Mouse (Mus musculus): Measurements from ENCODE around the gene Klf9.
"Not testable (repeated sequence)": the region's sequence is repeated elsewhere in the genome, so short reads cannot be mapped to it uniquely, and the experiment has no call there.

Klf9 gene

DNA sequence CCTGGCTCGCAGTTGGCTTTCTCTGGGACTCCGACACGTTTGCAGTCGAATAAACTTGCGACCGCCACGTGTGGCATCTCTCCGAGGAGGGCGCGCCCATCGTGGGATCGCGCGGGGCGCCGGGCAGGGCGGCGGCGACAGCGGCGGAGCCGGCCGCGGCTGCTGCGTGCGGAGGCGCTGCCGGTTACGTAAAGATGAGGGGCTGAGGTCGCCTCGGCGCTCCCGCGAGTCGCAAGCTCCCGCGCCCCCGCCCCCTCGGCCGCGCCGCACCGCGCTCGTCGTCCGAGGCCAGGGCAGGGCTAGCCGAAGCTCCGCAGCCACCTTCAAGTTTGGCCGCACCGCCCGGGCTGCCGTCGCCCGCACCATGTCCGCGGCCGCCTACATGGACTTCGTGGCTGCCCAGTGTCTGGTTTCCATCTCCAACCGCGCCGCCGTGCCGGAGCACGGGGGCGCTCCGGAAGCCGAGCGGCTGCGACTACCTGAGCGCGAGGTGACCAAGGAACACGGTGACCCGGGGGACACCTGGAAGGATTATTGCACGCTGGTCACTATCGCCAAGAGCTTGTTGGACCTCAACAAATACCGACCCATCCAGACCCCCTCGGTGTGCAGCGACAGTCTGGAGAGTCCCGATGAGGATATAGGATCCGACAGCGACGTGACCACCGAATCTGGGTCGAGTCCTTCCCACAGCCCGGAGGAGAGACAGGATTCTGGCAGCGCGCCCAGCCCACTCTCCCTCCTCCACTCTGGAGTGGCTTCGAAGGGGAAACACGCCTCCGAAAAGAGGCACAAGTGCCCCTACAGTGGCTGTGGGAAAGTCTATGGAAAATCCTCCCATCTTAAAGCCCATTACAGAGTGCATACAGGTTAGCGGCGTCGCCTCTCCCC, 610 bp downstream of the Klf9 start:
- DNase-seq (ENCODE audit: low spot score): peak; percentile 62

DNA sequence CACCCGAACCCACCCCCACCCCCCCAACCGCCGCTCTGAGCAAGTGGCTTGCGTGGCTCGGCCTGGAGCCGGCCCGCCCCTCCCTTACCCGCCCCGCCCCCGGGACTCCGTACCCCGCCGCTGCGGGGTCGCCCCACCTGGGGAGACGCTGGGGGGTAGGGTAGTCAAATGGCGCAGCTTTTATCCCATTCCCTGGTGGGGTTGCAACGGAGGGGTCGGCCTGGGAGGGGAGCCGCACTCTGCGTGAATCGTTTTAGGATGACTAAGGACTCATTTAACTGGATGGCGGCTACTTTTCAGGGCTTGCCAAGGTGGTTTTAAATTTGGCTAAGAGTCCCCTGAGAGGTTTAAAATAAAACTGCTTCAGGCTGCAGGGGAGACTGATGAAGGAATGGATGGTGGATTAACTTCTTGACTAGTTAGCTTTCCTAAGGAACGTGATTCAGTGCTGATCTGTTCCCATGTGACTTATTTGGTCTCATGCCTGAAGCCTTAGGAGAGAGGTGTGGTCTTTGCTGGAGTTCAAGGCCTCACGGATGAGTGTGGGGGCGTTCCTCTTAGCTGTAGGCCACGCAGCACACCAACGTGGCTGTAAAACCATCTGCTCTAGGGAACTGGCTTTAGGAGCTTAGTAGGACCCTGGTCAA, 1.5 kb downstream of the Klf9 start:
- no peak for DNase-seq (ENCODE audit: low spot score)

DNA sequence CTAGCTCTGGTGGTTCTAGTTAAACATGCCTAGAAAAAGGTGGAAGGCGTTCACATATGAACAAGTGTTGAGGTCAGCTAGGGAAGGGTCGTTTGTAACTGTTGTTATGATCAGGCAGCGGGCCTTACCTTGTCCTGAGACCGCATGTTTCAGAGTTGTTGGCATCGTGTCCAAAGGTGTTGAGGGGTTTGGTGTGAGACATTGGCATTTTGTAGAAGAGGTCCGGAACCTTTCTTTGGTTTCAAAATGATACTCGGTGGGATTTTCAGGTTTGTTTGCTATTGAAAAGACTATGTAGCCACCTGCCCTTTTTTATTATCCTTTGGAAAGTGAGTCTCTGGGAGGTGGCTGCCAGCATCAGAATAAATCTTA, 2.0 kb downstream of the Klf9 start:
- DNase-seq (ENCODE audit: low spot score): no peak

DNA sequence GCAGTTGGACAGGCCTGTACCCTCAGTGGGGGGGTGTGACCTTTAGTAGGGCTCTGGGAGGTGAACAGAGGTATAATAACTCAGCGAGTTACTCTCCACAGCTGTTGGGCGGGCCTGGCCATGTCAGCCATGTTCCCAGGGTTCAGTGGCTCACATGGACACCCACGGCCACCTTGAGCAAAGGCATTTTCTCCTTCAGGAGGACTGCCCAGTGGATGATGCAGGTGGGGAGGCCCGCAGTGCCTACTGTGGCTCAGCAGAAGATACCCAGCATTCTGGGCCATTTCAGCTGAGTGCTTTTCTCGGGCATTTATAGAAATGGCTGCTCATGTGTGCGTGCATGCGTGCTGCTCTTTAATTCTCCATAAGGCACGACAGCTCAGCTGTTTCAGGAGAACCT, 2.5 kb downstream of the Klf9 start:
- no peak for DNase-seq (ENCODE audit: low spot score)

DNA sequence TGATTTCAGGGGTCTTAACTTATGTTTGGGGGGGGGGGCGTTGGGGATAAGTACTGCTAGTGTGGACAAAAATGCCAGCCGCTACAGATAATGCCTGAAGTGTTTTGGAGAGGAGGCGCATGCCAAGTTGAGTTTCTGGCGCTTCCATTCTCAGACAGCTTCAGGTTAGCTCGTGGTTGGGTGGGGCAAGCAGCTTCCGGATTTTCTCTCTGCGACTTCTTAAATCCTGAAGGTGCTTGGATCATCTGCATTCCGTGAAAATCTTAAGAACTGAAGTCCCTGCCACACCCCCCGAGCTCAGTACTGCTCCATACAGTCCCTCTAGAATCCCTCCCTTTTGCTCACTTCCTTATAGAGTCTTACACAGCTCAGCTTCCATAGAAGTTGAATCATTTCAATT, 3.0 kb downstream of the Klf9 start:
- DNase-seq (ENCODE audit: low spot score): no peak

DNA sequence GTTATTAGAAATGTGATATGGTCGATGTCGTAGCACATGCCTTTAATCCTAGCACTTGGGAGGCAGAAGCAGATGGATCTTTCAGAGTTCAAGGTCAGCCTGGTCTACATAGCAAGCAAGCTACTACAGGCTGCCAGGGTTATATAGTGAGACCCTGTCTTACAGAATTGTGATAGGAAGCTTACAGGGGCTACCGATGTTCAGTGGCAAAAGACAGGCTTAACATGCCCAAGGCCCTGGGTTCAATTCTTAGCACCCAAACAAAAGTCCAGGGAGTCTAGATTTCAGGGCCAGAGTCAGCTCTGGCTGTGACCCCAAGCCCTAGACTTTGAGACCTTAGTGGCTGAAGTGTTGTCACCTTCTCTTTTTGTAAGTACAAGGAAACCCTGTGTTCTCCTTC, 4.1 kb downstream of the Klf9 start:
- no peak for DNase-seq (ENCODE audit: low spot score)

DNA sequence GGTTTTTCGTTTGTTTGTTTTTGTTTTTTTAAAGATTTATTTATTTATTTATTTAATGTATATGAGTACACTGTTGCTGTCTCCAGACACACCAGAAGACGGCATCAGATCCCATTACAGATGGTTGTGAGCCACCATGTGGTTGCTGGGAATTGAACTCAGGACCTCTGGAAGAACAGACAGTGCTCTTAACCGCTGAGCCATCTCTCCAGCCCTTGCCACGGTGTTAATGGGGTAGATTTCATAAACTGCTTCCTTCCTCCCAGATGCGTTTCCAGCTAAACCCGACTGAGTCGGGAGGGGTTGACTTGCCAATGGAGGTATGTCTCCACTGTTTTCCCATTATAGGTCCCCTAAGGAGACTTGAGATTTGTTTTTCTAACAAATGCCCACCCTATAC, 4.5 kb downstream of the Klf9 start:
- DNase-seq (ENCODE audit: low spot score): not testable (repeated sequence)

DNA sequence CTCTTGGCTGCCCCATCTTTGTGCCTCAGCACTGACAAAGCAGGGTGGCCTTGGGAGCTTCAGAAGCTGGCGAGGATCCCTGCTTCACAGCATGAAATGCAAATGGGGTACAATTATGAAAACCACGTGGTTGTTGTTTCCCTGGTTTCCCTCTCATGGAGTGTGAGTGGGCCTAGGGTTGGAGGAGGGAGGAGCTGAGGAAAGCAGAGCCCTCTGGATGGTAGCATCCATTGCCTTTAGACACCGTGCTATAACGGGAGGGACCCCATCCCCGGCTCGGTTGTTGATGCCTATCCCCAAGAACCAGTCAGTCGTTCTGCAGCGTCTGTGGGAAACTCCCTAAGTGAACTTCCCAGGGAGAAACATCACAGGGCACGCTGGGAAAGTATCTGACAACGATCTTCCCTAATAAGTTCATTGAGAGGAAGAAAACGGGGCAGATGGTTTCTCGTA, 5.4 kb downstream of the Klf9 start:
- no peak for DNase-seq (ENCODE audit: low spot score)

DNA sequence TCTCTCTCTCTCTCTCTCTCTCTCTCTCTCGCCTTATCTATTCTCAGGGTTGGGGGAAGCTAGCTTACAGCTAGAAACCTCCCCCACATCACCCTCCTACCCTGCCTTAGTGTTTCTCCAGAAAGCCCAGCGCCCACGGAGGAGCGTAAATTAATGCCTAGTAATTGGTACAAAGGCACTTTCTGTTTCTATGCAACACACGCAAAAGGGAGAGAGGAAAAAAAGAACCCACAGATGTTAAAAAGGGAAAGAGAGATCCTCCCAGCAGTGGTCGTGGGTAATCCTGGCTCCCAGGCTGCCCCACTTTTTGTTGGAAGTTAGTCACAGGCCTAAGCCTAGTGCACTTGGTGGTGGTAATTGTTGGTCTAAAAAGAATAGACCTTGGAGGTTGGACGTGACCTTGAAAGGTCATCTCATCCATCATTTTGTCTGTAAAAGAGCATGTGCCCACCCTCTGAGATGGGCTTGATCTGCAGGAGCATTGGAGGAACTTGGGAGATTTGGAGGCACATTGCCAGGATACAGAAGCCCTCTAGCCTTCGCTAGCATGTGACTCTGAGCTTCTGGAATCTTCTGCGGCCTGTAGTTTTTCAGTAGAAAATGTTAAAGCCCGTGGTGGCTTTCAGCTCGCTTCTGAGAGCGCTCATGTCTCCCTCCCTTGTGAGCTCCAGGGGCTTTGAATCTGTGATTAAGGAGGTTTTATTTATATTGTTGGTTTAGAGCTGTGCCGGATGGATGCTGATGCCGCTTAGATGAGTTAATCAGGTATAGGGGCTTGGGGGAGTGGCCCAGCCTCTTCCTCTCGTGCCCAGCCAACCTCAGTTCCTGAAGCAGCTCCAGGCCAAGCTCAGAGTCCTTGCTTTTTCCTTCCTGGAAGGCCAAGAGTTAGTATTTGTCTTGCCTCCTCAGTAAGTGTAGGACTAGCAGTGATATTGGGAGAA, 6.3 kb downstream of the Klf9 start:
- no peak for DNase-seq (ENCODE audit: low spot score)

DNA sequence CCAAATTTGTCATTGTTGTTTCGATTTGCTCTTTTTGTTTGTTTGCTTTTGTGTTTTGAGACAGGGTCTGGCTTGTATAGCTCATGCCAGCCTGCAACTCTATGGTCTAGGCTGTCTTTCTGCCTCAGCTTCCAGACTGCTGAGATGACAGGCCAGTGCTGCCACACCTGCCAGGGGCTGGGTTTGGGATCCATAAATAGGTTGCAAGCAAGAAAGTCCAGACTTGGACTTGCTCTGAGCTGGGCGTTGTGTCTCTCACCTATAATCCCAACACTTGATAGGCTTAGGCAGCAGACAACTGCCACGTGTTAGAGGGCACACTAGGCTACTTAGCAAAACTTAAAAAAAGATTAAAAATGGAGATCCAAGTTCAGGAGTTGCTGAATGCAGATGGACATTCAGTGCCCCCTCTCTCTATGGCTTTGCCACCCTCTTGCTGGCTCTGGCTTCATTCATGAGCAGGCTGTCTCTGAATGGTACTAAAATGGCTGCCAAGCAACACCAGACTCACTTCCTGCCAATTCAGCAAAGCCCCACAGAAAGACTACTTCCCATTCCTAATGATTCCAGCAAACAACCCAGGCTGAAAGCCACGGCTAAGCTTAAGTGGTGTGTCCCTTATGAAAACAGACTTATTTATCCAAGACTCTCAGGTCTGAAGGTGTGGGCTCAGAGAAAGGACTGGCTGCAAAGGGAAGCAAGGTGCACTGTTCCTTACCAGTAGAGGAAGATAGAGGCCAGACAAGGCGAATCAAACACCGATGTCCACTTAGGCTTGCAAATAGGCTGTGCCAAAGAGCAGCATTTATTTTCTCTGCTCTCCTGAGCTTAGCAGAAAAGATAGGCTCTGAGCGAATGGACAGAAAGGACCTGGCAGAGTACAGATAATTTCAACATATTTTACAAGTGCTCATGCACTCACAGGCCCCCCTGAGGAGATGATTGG, 8.7 kb downstream of the Klf9 start:
- no peak for DNase-seq (ENCODE audit: low spot score)

DNA sequence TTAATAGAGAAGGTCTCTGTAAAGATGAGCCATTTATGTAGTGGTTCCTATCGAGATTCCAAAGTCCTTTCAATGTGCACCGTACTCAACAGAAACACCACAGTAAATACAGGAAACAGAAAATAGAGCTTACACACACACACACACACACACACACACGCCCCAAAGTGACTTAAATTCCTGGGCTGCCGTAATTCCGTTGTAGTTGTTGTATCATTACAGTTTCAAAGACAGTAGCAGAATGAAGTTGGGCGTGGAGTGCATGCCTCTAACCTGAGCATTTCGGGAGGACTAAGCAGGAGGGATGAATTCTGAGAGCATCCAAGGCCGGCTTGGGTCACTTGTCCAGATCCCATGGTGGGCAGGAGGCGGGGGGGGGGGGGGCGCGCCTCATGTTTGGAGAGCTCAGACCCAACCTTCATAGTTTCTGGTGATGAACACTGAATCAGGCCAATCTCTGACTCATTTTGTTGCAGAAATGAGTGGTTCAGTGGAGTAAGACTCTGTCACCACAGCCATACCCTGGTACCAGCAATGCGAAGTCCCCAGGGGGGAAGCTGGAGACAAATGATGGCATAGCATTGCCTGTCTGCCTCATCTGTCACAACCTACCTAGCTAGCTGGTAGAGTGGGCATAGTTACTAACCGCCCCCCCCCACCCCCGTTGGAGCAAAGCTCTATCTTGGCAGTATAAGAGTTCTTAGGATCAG, 9.7 kb downstream of the Klf9 start:
- no peak for DNase-seq (ENCODE audit: low spot score)

DNA sequence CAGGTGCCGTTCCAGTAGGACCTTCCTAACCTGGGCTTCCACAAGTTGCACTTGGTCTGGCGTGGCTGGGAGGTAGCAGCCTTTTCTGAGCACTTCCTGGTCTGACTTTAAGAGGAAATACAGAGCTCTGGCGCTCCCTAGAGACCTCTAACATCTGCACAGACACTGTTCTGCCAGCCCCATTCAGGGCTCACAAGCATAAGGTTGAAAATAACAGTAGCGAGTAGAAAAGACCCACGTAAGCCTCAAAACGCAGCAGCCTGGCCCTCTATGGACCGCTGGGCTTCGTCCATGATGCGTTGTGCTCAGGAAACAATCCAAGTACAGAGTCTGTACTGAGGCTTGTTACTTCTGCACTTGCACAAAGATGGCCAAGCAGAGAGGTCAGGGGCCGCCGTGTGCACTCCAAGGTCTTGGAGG, 10.6 kb downstream of the Klf9 start:
- DNase-seq (ENCODE audit: low spot score): peak; percentile 57

DNA sequence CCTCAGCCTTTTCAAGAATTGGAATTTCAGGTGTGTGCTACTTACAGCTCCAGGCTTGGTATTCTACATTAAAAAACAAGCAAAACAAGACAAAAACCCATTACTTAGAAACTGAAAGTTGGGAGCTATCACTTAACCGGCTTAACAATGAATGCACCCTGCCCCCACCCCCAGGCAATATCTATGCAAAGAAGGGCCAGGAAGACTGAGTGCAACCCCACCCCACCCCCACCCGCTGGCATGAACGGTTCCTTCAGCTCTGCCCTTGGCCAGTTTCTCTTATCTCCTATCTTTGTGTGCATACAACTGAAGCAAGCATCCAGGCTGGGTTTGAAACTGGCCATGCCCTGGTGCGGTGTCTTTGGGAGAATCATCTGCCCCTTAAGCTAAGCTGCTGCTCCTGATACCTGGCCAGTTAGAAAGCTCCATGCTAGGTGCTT, 11.2 kb downstream of the Klf9 start:
- DNase-seq (ENCODE audit: low spot score): no peak

DNA sequence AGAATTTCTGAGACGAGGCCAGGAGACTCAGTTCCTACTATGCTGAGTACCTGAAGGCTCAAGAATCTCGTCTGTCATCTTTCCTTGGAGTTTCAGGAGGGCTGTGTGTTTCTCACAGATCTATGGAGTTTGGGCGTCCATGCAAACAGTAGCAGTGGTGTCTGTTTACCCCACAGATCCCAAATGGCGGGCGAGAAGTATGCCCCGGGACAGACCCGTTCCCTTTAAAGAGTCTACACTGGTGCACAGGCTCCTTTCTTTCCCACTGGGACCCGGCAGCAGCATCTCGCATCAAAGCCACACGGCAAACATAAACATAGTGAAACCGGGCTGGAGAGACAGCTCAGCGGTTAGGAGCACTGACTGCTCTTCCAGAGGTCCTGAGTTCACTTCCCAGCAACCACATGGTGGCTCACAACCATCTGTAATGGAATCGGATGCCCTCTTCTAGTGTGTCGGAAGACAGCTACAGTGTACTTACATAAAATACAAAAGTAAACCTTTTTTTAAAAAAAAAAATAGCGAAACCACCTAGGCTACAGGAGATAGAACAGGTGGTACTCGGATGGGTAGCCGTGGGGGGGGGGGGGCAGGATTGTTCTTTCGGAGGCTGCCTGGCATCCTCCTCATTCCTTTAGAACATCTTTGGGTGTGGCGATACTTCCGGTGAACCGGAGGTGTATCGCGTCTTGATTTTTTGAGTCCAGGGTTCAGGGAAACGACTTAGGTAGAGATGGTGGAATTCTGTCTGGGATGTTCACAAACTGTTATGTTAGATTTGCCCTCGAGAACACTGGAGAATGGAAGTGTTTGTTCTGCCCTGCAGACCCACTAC, 12.0 kb downstream of the Klf9 start:
- DNase-seq (ENCODE audit: low spot score): no peak

DNA sequence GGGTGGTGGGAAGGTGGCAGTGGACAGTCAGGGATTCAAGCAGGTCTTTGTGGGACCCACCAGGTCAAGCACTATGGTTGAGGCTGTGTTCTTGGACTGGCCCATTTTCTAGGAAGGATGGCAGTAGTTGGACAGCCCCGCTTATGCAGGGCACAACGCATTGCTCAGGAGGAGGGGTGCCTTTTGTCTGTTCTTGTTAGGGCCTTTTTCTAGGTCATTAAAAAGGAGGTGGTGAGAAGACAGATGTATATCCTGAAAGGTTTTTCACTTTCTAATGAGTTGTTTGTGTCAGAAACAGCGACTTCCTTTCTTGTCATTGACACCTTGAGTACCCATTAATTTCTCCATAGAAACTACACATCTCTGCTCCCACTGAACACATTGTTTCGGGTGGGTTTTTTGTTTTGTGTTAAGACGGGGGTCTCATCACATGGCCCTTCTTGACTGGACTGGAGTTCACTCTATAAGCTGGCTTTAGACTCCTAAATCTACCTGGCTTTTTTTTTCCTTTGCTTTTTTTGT, 12.6 kb downstream of the Klf9 start:
- DNase-seq (ENCODE audit: low spot score): no peak

DNA sequence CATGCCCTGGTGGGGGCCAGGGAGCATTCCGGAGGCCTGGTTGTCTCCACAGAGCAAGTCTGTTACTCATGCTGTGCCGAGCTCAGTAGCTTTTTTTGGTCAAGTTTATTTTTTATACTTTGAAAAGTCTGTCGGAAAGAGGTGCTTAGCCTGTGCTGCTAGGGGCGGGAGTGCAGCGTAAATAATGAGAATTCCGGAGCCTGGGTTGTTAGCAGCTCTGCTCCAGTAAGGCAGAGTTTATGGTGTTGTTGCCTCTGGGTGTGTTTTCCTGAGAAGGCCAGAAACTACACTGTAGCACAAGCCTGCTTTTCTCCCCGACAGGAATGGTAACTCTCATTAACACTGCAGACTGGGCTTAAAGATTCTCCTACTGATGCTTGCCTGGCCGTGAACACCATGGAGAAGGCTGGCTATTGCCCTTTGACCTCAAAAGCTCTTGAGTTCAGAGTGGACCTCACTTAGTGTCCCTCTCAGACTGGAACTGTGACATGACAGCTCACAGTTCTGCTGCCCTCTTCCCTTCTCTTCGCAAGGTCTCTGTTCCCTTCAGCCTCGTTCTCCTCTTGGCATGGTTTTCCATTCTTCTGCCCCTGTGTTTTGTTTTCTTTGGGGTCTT, 18.9 kb downstream of the Klf9 start:
- no peak for DNase-seq (ENCODE audit: low spot score)

DNA sequence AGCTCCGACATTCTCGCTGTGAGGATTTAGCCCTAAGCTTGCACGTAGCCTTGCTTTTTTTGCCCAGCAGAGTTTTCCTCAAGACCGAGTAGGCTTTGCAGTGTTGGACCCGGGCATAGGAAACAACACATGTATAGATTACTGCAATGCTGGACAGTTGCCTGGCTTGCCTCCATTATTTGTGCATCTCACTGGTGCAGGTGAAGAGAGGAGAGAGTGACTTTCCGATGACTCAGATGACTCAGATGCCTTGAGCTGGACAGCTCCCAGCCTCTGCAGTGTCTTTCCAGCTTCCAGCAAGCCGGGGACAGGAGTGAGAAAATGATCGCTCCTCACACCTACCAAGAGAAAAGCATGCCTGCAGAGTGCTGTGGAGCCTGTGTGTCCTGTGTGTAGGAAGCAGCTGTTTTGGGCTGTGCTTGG, 21.4 kb downstream of the Klf9 start:
- no peak for DNase-seq (ENCODE audit: low spot score)

DNA sequence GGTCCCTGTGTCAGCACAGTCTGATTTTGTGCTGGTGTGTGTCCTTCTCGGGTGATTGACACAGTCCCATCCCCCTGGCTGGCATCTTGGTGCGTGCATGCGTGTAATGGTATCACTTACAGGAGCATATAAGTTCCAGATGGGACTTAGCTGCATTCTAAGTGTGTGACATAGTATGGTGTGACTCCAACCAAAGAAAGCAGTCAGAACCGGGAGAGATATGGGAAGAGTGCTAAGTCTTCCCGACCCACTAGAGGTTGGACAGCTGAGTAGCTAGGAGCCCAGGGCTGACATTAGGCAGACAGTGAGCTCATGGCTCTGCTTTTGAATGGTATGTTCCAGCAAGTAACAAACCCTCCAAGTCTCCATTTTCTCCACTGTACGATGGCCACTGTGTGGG, 21.9 kb downstream of the Klf9 start:
- no peak for DNase-seq (ENCODE audit: low spot score)

DNA sequence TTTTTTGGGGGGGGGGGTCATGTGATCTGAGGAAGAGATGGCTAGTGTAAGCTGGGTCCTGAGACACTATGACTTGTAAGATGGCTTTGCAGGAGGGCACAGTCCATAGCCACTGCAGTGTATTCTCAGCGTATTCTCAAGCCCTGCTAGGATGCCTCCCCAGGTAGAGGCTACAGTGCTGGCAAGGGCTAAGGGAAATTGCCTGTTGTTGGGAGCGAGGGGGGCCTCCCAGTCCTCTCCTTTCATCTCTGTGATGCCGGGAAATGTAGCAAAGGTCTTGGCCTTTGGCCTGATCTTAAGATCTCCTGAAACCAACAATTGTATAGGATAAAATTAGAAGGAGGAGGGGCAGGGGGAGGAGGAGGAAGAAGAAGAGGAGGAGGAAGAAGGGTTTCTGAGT, 22.3 kb downstream of the Klf9 start:
- no peak for DNase-seq (ENCODE audit: low spot score)

Data from spleen, adult 12 weeks (tissue).